Mouse (Mus musculus): ENCODE measurements at regions not wholly inside any gene's neighbourhood (a gene's known extent, or its start where the extent isn't known, plus 50 kb on each side); places are given as distances from the start of the nearest gene placed in this dataset.

GRCm38 (mm10) chr15:29026219-29026618 is 822.7 kb downstream of the Dnah5 start:
- DNase-seq (ENCODE audit: low spot score in 2 of 2) = no peak

DNA sequence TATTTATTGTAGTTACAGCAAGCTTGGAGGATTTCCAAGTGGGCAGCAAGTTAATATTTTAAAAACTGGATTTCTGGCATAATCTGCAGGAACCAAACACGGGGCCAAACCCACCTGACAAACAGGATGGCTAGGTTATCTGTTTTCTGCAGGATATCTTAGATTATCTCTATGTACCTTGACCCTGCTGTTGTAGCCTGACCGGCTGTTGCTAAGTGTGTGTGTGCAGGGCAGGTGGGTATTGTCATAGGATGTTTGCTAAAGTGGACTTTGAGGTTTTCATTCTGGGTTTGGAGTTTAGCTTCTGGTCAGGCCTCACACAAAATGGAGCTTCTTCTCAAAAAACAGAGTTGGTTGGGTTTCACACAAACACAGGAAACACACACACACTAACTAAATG is 835.4 kb downstream of the Dnah5 start:
- DNase-seq (ENCODE audit: low spot score in 2 of 2) = no peak

- no peak for DNase-seq (ENCODE audit: low spot score in 2 of 2)
Observed at GRCm38 (mm10) chr15:29051166-29051565, 847.6 kb downstream of the Dnah5 start.

- no peak for DNase-seq (ENCODE audit: low spot score in 2 of 2)
Observed at GRCm38 (mm10) chr15:29051787-29052186, 848.2 kb downstream of the Dnah5 start.

DNA sequence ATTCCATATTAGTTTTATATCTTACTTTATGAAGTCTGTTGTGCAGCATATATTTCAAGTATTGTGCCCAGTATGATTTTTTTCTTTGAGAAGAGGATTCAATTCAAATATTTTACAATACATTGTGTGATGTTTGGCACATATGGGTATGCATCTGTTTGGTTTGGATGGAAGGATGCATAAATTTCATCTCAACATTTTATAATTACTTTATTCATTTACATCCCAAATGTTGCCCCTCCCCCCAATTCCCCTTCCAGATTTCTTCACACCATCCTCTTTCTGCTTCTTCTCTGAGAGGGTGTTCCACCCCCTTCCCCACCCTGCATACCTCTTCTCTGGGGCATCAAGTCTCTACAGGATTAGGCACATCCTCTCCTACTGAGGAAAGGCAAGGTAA is 857.5 kb downstream of the Dnah5 start:
- DNase-seq (ENCODE audit: low spot score in 2 of 2) = no peak

- DNase-seq (ENCODE audit: low spot score in 2 of 2) = no peak
Observed at GRCm38 (mm10) chr15:29069066-29069465, 865.5 kb downstream of the Dnah5 start.

DNA sequence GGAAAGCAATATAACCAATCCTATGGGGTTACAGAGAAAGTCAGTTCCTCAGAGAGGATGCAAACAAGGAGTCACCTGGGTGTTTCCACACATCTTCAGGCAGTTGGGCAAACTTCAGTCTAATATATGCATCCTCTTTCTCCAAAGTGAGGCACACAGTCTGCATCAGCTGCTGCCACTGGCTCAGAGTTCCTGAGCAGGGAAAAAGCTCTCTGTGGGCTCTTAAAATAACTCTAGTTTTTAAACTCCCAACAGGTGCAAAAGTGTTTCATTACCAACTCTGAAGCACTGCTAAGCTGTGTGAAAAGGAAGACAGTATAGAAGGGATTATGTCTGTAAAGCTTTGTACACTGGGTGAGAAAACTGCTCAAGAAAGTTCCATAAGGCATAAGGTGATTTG is 874.2 kb downstream of the Dnah5 start:
- DNase-seq (ENCODE audit: low spot score in 2 of 2) = no peak

DNA sequence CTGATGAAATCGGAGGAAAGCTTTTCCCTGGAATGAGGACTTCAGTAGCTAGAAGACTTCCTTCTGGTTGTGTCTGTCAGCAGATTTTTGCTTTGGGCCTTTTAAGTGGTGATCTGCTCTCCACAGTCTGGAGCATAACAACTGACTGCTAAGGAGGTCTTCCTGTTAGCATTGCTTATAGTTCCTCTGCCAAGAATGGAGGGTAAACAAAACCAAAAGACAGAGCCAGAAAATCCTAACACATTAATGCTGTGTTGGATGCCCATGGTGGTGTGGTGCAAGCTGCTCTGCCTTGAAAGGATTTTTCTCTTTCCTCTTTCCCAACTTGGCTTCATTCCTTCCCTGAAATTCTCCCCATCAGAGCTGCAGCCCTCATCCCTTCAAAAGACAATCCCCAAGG is 901.0 kb downstream of the Dnah5 start:
- DNase-seq (ENCODE audit: low spot score in 2 of 2) = no peak

- peak in 1 of 2 experiments; percentile 2 for DNase-seq (ENCODE audit: low spot score in 2 of 2)
Observed at GRCm38 (mm10) chr15:29146631-29147030, 943.1 kb downstream of the Dnah5 start.

All from right cerebral cortex, postnatal 36 days (tissue).